Mouse (Mus musculus) mesoderm, embryonic 11.5 days (tissue): ENCODE data around the gene Rbms3.

ENCODE experiments used
- DNase-seq: peaks from one replicate; pipeline ENCODE4 v3.0.0-alpha.2; 2012; ENCODE audit warnings: low read depth, low spot score

Rbms3 gene

DNA sequence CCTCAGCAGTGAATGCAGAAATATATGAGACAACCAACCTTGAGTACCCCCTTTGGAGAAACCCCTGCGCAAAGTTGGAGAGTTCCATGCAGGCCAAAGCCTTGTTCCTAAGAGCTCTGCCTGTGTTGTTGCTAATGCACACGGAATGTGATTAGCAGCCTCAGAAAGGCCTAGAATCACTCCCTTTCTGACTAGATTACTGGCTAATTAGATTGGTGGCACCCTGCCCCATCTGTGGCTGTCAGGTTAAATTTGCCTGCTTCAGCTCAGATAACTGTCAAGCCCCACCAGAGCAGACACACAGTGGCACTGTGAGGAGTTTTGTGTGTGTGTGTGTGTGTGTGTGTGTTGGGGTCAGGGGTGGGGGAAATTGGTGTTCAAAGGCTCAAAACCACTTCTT lies 724.1 kb downstream of the Rbms3 start:
- no peak for DNase-seq

DNA sequence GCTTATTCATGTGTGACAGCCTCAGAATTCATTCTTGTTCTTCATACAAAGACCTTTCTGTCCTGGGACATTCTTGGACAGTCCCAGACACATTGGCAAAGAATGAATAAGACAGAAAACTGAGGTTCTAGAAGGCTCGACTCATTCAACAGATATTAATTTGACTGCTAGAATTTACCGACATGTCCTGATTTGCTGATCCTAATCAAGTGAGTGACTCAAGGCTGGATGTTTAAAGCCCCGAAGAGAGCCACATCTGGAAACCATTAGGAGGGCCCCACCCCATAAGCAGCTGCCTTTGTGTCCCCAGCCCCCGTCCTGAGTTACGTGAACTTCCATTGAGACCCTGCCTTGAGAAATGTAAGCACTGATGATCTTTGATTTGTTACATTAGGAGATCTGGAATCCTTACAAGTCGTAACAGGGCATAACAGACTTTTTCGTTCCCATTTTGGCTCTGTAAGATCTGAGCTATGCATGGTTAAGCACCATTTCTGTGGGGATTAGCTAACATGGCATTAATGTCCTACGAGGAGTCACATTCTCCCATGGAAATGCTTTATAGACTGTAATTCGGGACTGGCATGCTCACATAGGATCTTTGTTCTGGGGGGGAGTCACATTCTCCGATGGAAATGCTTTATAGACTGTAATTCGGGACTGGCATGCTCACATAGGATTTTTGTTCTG lies 726.3 kb downstream of the Rbms3 start:
- peak; percentile 69 for DNase-seq

DNA sequence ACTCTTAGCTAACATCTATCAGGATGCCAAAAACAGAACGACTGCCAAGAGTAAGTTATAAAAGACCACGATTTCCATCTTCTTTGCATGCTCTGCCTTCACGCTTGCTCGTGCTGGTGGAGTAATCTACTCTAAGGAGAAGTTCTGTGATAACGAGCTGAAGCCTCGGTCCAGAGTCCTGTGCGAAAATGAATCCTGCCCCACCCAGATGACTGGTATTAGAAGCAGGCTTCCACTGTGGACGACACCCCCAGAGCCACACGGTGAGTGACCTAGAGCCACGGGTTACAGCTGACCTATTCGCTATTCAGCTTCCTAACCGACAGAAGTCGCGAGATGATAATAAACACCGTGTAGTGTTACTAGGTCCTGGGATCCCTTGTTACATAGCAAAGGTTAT lies 730.3 kb downstream of the Rbms3 start:
- DNase-seq, result no peak

DNA sequence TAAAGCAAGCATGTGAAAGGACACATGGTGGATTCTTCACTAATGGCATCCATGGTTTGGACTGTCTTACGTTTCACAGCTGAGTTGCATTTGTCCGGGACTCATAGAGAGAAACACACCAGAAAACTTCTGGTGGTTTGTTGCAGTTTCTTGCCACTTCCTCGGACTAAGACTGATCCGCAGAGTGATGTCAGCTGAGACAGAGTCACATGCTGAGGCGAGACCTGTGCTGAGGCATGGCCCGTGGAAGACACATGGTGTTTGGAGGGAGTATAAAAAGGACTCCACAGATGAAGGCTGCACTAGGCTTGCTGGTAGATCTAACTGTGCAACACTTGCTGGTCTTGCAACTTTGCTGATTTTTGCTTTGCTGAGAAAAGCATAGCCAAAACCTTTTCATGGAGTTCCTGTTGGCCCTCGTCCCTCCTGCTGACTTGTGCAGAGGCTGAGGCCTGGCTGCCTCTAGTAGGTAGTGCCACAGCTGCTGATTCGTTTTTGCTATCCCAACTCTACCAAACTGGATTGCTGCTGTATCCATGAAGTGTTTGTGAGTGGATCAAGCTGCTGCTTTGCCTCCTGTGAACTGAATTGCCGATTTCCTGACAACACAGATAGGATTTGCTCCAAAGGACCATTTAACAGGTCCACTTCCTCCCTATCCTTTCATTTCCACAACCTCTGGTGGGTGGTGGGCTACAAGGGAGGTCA lies 742.6 kb downstream of the Rbms3 start:
- no peak for DNase-seq

DNA sequence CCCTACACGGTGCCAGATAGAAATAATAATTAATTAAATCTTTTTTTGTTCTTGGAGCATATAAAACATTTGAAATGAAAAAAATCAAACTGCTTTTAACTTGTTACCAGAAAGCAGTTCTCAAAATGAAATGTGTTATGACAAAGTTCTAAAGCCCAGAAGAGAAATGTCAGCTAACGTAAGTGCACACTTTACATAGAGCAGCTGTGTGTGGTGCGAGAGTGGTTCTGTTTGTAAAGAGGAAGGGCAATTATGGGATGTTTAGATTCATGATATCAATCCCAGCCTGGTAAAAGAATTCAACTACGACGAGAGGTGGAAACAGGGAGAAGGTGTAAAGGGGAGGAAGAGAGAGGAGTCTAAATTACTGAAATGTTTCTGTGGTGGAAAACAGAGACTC lies 744.1 kb downstream of the Rbms3 start:
- no peak for DNase-seq

DNA sequence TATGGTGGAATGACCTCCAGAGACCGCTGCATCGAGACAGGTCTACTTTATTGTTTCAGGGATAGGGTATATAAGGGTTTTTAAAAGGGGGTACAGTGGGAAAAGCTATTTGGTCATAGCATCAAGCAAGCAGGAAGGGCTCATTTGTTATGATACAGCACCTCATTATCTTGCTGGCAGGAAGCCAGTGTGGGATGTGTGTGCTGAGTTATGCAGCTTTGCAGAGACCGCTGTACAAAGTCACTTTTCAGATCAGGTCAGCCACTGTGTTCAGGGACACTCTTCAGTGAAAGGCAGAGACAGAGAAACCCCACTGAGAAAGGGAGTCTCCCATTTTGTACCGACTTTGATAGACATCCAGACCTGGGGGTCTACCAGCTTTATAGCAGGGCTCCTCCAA lies 749.2 kb downstream of the Rbms3 start:
- no peak for DNase-seq

DNA sequence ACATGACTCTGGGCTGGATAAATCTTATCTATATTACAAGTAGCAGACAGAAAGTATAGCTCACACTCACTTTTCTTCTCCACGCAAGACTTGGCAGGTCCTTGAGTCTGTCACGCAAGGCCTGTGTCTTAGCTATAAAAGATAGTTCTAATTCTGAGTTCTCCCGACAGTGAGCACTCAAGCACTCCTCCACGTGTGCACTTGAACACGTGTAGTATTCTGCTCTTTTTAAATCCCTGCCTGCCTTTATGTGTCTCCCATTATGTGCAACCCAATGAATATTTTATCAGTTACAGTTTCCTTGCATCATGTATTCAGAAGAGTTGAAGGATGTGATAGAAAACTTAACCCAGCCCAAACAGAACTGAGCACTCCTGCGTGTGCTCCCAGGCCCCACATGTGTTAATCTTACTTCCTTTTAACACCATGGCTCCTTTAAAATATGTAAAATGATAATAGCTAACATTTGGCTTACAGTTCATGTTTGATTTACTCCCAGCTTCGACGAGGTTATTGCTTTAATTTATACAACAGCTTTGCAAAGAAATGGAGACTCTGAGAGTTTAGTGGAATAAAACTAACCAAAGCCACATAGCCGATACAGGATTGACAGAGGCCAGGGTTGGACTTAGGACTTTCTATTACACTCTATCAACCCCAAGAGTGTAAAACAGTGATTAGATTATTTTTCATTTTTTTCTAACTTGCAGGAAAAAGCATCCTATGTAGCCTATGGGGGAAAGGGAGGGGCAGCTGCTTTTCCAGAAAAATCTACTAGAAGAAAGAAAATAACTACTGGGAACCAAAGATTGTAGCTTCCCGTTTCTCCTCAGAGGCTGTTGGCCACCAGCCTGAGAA lies 749.9 kb downstream of the Rbms3 start:
- DNase-seq, result no peak

DNA sequence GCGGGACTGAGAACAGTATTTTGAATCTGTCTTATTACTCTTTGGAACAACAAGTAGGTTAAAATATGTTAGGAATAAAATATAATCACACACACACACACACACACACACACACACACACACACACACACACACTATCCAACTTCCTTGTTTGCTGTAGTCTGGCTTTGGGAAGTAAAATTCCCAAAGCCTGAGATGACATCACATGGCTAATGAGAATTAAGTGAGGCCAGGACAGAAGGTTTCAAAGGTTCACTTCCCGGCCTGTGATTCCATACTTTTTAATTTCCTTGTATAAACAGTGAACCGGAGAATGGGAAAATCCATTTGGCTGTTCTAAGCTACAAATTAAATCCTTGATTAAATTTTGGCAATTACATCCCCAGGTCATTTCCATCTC lies 752.9 kb downstream of the Rbms3 start:
- DNase-seq, result no peak

DNA sequence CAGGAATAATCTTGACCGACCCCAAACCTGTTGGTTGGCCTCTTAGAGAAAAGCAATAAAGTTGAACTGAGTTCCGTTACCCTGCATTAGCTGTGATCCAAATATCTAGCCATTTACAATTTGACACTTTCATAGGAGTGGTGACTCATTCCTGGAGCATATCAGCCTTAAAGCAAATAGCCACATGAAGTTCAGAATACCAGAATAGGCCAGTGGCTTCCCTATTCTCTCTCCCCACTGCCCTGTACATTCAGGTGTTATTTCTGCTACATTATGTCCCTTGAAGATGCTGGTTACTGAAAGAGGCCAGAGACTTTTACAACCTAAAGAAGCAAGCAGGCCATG lies 755.8 kb downstream of the Rbms3 start:
- no peak for DNase-seq

DNA sequence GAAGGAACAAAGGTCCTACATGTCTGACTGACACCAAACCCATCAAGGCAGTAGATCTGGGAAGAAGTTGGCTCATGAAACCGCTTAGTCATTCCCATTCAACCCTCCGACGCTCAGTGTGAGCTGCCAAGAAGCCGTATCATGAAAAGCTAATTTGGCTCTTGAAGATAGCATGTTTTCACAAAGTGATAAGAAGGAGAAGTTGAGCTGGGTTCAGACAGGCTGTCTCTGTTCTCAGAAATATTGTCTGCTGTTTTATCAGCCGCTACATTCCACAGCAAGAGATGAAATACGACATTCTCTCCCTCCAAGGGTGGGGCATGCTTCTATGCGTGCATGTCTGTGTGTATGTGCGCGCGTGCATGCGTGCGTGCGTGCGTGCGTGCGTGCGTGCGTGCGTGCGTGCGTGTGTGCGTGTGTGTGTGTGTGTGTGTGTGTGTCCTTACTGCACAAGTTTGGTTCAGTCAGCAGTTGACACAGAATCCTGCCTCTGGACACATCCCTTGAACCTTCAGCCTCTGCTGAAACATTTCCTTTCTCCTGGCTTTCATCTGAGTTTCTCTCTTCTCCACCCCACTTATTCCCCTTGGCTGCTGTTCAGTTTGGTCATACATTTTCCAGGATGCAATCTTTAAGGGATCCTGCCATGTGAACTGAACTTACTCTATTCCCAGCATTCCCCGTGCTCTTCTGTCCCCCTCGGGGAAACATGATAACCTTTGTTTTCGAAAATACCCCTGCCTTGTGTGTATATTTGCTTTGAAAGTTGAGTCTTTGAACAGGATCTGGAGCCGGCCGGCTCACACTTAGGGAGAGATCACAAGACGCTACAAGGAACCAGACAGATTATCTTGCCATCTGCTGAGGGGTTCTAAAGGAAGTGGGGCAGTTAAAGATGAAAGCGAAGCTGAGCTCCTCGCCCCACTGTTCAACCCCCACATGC lies 756.4 kb downstream of the Rbms3 start:
- peak; percentile 38 for DNase-seq

DNA sequence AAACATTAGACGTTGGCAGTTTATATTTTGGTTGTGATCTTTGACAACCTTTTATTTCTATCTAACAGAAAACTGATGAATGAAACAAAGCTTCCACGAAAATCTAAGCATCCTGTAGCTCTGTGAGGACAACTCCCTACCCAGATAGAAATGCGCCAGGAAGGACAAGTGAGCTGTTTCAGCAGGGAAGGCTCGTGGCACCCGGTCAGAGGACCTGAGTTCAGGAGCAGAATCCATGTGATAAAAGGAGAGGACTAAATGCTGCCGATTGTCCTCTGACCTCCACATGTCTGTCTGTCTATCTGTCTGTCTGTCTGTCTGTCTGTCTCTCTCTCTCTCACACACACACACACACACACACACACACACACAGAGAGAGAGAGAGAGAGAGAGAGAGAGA lies 757.4 kb downstream of the Rbms3 start:
- no peak for DNase-seq

DNA sequence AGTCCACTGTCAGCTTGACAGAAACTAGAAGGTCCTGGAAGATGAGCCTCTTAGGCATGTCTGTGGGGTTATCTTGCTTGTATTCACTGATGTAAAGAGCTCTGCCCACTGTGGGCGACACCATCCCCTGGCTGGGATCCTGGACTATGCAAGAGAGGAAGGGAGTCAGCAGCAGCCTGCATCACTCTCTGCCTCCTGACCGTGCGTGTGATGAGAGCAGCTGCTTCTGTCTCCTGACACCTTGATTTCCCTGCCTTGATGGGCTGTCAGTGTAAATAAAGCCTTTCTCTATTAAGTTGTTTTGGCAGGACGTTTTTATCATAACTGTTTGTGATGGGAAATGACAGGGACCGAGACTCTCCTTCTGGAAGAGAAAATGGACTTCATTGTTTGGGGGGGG lies 758.1 kb downstream of the Rbms3 start:
- DNase-seq, result no peak

DNA sequence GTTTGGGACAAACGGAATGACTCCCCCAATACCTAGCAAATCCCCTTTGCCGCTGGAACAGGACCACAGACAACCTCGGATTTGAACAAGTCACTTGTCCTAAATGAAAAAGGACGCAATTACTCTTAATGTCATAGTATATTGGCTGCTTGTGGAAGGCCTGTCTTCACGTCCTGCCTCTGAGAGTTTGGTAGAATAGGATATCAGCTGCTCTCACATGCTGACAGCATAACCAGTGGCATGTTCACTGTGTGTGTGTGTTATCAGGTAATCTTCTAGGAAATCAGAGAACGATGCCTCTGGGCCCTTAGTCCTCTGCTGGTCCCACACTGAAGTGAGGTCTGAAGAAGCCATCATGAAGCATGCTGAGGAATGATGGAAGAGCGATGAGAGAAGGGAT lies 763.7 kb downstream of the Rbms3 start:
- DNase-seq, result no peak

DNA sequence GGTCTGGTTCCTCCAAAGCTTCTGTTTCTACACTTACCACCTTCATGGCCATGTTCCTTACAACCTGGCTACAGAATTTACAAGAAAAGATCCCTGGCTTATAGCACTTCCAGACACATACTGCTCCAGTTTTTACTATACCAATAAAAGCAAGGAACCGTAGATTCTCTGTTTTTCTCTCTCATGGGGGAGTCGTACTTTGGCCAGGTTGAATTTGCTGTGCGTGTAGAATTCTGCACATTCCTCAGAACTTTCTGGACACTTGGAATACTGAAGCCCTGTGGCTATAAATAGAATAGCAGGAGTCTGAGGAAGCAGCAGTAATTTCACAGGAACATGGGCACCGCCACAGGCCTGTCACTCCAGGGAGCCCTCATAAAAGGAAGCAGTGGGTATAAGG lies 766.1 kb downstream of the Rbms3 start:
- DNase-seq, result peak; percentile 47

DNA sequence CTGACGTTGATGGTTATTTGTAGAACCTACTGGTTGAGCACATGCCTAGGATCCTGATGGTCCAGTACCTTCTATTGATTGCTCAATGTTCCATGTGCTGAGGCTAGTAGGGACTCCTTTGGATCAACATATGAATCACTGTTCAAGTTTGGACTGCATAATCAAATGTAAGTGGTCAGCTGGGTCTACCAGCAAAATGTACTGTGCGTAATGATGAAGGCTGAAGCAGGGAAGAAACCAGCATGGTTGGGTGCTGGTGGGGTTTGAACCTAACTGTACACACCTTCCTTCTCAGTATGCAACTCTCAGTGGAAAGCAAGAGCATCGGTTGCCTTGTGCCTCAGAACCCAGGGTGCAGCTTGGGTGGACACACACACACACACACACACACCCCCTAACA lies 767.4 kb downstream of the Rbms3 start:
- no peak for DNase-seq

DNA sequence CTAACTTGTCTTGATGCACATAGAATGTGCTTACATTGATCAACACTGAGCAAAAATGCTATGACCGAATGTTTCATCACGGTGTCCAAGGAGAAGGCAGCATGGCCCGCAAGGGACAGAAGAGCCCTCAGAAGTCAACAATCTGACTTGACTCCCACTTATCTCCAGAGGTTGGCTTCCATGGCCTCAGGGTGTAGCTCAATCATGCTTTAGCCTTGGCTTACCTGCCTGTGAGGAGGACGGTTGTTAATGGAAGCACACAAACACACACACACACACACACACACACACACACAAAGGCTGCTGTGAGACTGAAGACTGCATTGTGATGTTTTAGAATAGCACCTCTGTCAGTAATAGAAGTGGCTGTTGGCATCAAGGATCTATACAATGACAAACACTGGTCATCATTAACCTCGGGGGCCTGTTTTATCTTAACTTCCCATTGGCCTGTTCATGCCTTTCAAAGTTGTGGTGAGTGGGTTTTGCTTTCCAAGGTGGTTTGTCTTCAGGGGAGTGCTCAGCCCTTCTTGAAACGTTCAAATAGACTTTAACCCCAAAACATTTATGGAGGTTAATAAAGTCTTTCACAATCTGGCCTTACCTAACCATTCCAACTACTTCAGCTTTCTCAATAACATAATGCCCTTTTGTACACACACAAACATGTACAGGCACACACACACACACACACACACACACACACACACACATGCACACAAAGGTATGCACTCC lies 771.7 kb downstream of the Rbms3 start:
- DNase-seq, result no peak

DNA sequence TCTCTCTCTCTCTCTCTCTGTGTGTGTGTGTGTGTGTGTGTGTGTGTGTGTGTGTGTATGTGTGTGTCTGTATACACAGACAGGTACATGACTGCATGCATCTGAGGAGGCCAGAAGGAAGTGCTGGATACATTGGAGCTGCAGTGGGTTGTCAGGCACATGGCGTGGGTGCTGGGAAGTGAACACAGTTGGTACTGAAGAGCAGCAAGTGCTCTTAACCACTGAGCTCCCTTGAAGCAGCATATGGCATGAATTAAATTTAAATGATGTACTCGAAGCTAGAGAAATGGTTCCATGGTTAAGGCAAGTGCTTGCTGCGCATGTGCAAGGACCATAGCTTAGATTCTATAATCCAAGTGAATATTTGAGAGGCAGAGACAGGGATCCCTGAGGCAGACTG lies 772.6 kb downstream of the Rbms3 start:
- DNase-seq, result no peak

DNA sequence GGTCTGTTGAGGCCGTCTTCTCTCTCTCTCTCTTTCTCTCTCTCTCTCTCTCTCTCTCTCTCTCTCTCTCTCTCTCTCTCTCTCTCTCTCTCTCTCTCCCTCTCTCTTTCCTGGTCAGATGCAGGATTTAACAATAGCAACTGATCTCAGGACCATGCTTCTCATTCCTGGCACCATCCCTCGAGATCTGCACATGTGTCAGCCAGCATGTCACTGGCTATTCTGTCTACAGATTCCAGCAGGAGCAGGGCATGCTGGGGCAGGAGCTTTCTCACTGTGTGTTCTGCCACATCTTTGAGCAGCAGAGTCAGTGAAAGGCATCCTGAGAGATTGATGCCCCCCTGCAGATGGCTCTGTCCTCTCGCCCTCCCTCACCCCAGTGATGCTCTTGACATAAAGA lies 774.0 kb downstream of the Rbms3 start:
- no peak for DNase-seq

DNA sequence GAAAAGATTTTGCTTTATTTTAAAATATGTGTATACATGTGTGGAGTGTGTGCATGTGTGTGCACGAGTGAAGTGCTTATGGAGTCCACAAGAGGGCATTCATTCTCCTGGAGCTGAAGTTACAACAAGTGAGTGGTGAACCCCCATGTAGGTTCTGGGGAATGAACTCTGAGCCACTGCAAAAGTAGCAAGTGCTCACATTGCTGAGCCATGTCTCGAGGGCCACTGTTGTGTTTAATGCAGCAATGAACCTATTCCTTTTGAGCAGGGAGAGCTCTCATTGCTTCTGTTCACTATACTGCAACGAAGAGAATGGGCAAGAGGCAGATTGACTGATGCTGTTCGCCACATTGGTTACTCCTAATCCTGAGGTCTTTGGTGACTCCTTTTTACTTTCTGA lies 780.8 kb downstream of the Rbms3 start:
- no peak for DNase-seq

DNA sequence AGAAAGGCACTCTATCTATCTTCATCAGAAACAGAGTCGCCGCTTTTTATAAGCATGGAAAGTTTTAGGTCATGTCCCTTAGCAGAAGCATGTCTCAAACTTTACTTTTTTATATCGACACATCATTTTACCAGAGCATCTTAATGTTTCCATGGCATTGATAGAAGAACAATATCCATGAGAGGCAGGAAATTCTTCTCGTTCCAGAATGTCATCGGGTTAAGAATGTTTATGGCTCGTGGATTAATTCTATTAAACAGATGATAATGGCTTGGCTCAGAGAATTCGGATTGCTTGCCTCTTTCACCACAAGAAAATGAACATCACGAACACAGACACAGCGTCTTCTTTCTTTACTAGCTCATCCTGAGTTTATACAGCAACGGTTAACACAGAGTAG lies 781.5 kb downstream of the Rbms3 start:
- DNase-seq, result no peak
